Mouse (Mus musculus) intestine, postnatal 0 days (tissue): ENCODE data around the gene Gm614. TPM values are rescaled to one million over a fixed set of nuclear protein-coding genes. Genes with fewer than 3 reads are reported as not detected.

Experiments used
- ATAC-seq: fragments of 200-750 bp; cut with Nextera tagmentation; 2 replicates; pipeline ENCODE4 v1.8.0; 2017; ENCODE audit warnings: mild to moderate bottlenecking, moderate TSS enrichment, moderate library complexity
- H3K27ac ChIP-seq: fragments of 300-500 bp; sonication (generic); 2 replicates; pipeline ENCODE4 v1.5.1; 2014; ENCODE audit warnings: mild to moderate bottlenecking, low read depth, low read length, moderate library complexity
- H3K27me3 ChIP-seq: fragments of 300-500 bp; sonication (generic); replicated peaks from 2 replicates; pipeline ENCODE4 v1.6.1; 2014; ENCODE audit warnings: low read length, mixed read lengths; ENCODE audit not compliant: control insufficient read depth, insufficient read depth
- H3K36me3 ChIP-seq: fragments of 300-500 bp; sonication (generic); 2 replicates; pipeline ENCODE4 v1.6.1; 2014; ENCODE audit warnings: mild to moderate bottlenecking, moderate library complexity; ENCODE audit not compliant: control insufficient read depth, insufficient read depth
- H3K4me1 ChIP-seq: fragments of 300-500 bp; sonication (generic); replicated peaks from 2 replicates; pipeline ENCODE4 v1.6.1; 2014; ENCODE audit warnings: antibody characterized with exemption, low read length, mixed read lengths; ENCODE audit not compliant: control insufficient read depth, insufficient read depth
- H3K4me2 ChIP-seq: fragments of 300-500 bp; sonication (generic); replicated peaks from 2 replicates; pipeline ENCODE4 v1.6.1; 2014; ENCODE audit warnings: low read depth, mild to moderate bottlenecking, moderate library complexity
- H3K4me3 ChIP-seq: fragments of 300-500 bp; sonication (generic); 2 replicates; pipeline ENCODE4 v1.5.1; 2014; ENCODE audit warnings: low read depth, low read length
- H3K9ac ChIP-seq: fragments of 300-500 bp; sonication (generic); 2 replicates; pipeline ENCODE4 v1.6.1; 2014; ENCODE audit warnings: mild to moderate bottlenecking, low read depth, low read length
- H3K9me3 ChIP-seq: fragments of 300-500 bp; sonication (generic); 2 replicates; pipeline ENCODE4 v1.6.1; 2016; ENCODE audit warnings: mixed run types; ENCODE audit not compliant: control insufficient read depth
- CTCF ChIP-seq: sonication (generic); IDR thresholded peaks from 2 replicates; pipeline ENCODE4 v1.5.1; 2016; ENCODE audit warnings: low read depth, mild to moderate bottlenecking, control low read depth, antibody characterized with exemption, moderate library complexity
- WGBS: fragments of 180-500 bp; shearing (Covaris S2); extraction: QIAGEN DNeasy Blood & Tissue Kit; methylation state at CpG from one replicate; pipeline ENCODE4 v1.1.7; 2014; 5-methylcytosine and 5-hydroxymethylcytosine counted together
- polyA plus RNA-seq: library from polyadenylated mRNA; unstranded; fragments of >200 nt; fragmentation: Nextera tagmentation; extraction: Ambion mirVana; gene quantifications from 2 replicates; pipeline ENCODE4 v1.2.1, GENCODE M21; 2015

Gene Gm614
- polyA plus RNA-seq, 1 experiment from 2014 or later, result not detected

- no peaks in the 10 kb centered on the region for H3K36me3 ChIP-seq
- no peak within 1 kb of the TSS for H3K27ac ChIP-seq
- H3K4me3 ChIP-seq, result 0 out of 2 replicates have a peak within 1 kb of the TSS, but pooled peaks have one; percentile 9
- 0 out of 2 replicates have a peak, but pooled peaks cover 4% of the 10 kb centered on the region for H3K27me3 ChIP-seq
- H3K9ac ChIP-seq, result no peak within 1 kb of the TSS
- TF ChIP-seq CTCF, result no peak
- peak within 1 kb of the TSS; percentile 52 for H3K4me2 ChIP-seq
- ATAC-seq, result 0 out of 2 replicates have a peak, but pooled peaks have one; percentile 19
- H3K9me3 ChIP-seq, result no peaks in the 10 kb centered on the region
- WGBS, result 41% methylated on average over 6 of the region's 24 CpGs
- no peaks in the 10 kb centered on the region for H3K4me1 ChIP-seq
These were observed 35.3 kb upstream of the Gm614 start, which contains the start of gene Nlgn3 for GRCm38 (mm10) chrX:101299055-101299454. Gene Nlgn3, plus strand, starts transcription at chrX:101299168.

GRCm38 (mm10) chrX:101290111-101290510 is 26.3 kb upstream of the Gm614 start:
- H3K4me3 ChIP-seq, result no peak overlapping the region
- no peak overlapping the region for H3K9ac ChIP-seq
- no peak for ATAC-seq
- WGBS, result 89% methylated on average over 10 of the region's 10 CpGs
- H3K9me3 ChIP-seq, result no peaks in the 10 kb centered on the region
- H3K27me3 ChIP-seq, result no peaks in the 10 kb centered on the region
- H3K4me1 ChIP-seq, result no peaks in the 10 kb centered on the region
- no peak overlapping the region for H3K27ac ChIP-seq
- H3K4me2 ChIP-seq, result no peak overlapping the region
- no peak for TF ChIP-seq CTCF
- H3K36me3 ChIP-seq, result peaks cover 27% of the 10 kb centered on the region

GRCm38 (mm10) chrX:101289037-101289436 is 25.2 kb upstream of the Gm614 start:
- no peak for TF ChIP-seq CTCF
- no peak overlapping the region for H3K4me3 ChIP-seq
- no peaks in the 10 kb centered on the region for H3K9me3 ChIP-seq
- no peak overlapping the region for H3K9ac ChIP-seq
- no peaks in the 10 kb centered on the region for H3K27me3 ChIP-seq
- no peak overlapping the region for H3K4me2 ChIP-seq
- no peaks in the 10 kb centered on the region for H3K4me1 ChIP-seq
- H3K27ac ChIP-seq, result no peak overlapping the region
- H3K36me3 ChIP-seq, result peaks cover 27% of the 10 kb centered on the region
- 85% methylated on average over 7 of the region's 7 CpGs for WGBS
- ATAC-seq, result no peak

- Histone ChIP-seq H3K4me1 (no peaks in the 10 kb centered on the region), H3K4me2 (no peak overlapping the region), H3K27me3 (no peaks in the 10 kb centered on the region), H3K36me3 (peaks cover 26% of the 10 kb centered on the region), H3K9ac (no peak overlapping the region), H3K27ac (no peak overlapping the region), H3K9me3 (no peaks in the 10 kb centered on the region), H3K4me3 (no peak overlapping the region)
- ATAC-seq, result no peak
- TF ChIP-seq CTCF, result no peak
- WGBS, result 88% methylated on average over 6 of the region's 6 CpGs
These were observed 24.6 kb upstream of the Gm614 start for GRCm38 (mm10) chrX:101288432-101288831.

GRCm38 (mm10) chrX:101287543-101287942 is 23.8 kb upstream of the Gm614 start:
- Histone ChIP-seq H3K27me3 (no peaks in the 10 kb centered on the region), H3K36me3 (peaks cover 25% of the 10 kb centered on the region), H3K9me3 (no peaks in the 10 kb centered on the region), H3K4me1 (no peaks in the 10 kb centered on the region), H3K9ac (no peak overlapping the region), H3K4me3 (no peak overlapping the region), H3K4me2 (no peak overlapping the region), H3K27ac (no peak overlapping the region)
- WGBS, result 81% methylated on average over 3 of the region's 3 CpGs
- no peak for TF ChIP-seq CTCF
- no peak for ATAC-seq

GRCm38 (mm10) chrX:101285953-101286670 is 22.3 kb upstream of the Gm614 start:
- Histone ChIP-seq H3K27me3 (no peaks in the 10 kb centered on the region), H3K9me3 (no peaks in the 10 kb centered on the region), H3K4me3 (no peak overlapping the region), H3K27ac (no peak overlapping the region), H3K36me3 (peaks cover 32% of the 10 kb centered on the region), H3K9ac (no peak overlapping the region), H3K4me2 (no peak overlapping the region), H3K4me1 (no peaks in the 10 kb centered on the region)
- 88% methylated on average over 14 of the region's 14 CpGs for WGBS
- TF ChIP-seq CTCF, result no peak
- ATAC-seq, result no peak
